Mouse (Mus musculus) spleen, postnatal 10 days (tissue): ENCODE measurements around the gene Defa21.
"Not testable (repeated sequence)": the region's sequence is repeated elsewhere in the genome, so short reads cannot be mapped to it uniquely, and the experiment has no call there.

Experiments used
- DNase-seq, 2 experiments: peaks; one replicate each; pipeline ENCODE4 v3.0.0; 2021 to 2022; ENCODE audit warnings: low spot score in 2 of 2

Gene Defa21

DNA sequence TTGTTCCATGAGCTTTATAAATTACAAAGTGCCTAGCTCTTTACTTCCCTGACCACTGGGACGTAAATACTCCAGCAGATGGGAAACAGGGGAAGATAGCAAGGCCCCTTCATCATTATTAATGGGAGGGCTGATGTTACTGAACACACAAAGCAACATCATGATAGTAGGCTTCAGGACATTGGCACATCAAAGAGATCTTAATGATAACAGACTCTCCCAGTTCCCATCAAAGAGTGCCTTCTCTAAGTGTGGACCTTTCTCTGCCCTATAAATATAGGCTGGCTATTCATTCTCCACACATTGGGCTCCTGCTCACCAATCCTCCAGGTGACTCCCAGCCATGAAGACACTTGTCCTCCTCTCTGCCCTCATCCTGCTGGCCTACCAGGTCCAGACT lies at the start of gene Defa21:
Defa21 (plus strand) TSS at position 301 of the 400 bp plus-strand sequence.
- not testable (repeated sequence) for DNase-seq

DNA sequence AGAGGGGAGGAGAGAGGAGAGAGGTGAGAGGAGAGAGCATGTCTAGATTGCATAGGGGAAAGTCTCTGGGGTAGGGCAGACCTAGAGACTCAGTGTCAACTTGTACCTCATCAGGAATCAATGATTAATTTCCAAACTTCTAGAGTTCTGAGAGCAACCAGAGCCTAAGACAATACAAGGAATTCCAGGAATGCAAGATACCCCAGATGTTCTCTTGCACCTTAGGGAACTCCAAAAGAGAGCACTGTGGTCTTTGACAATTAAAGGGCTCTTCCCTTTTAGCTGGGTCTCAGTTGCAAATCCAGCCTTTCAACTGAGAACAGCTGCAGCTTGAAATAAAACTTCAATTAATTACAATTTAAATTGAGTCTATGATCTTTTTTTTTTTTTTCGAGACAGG lies 45.5 kb upstream of the Defa21 start:
- DNase-seq = no peak

DNA sequence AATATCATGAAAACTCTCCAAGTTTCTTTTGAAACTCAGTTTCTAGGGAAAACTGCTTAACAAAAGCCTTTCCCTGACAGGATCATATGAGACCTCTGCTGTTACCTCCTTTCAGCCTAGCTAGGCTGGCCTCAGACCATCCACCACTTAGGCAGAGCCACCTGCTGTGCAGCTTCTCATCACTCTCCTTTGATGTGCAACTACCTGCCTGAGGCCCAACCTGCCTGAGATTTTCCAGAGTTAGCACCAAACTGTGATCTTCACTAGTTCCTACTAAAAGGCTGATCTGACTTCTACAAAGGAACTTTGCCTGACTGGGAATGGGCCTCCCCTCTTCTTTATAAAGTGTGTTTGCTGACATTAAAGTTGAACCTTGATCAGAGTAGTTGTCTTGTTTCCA lies 31.3 kb upstream of the Defa21 start:
- DNase-seq = not testable (repeated sequence)

DNA sequence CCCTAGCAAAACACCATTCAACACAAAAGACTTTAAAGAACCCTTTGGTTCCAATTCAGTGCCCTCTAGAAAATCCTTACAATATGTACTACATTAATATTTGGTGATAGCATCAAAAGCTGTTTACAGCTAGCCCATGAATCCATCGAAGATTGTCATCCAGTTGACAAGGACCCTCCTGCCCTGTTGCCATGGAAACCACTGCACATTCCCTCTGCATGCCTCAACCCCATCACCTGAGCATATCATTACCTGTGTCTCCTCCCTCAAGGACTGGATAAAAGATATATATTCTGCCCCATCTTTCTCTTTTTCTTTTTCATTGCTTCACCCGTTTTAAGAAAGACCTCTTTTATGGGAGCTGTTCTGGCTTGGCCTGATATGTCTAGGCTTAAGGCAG lies 28.6 kb upstream of the Defa21 start:
- DNase-seq = no peak

DNA sequence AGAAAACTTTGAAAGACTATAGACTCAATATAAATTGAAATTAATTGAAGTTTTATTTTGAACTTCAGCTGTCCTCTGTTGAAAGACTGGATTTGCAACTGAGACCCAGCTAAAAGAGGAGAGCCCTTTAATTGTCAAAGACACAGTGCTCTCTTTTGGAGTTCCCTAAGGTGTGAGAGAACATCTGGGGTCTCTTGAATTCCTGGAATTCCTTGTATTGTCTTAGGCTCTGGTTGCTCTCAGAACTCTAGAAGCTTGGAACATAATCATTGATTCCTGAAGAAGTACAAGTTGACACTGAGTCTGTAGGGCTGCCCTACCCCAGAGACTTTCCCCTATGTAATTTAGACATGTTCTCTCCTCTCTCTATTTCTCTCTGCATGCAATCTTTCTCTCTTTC lies 28.1 kb upstream of the Defa21 start:
- no peak for DNase-seq

DNA sequence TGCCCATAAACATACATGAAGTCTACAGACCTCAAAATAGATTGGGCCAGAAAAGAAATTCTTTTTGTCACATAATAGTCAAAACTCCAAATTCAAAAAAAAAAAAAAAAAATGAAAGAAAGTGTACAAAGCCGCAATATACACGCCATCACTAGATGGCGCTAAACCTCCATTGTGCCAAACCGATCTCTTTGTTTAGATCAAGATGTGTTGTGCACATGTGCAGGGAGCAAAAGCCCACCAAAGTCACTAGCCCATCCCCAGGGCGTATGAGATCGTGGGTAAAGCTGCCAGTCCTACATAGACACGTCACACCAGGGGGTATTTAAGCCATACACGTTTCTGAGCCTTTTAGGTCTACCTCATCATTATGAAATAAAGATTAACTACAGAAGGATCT lies 24.2 kb upstream of the Defa21 start:
- no peak for DNase-seq

DNA sequence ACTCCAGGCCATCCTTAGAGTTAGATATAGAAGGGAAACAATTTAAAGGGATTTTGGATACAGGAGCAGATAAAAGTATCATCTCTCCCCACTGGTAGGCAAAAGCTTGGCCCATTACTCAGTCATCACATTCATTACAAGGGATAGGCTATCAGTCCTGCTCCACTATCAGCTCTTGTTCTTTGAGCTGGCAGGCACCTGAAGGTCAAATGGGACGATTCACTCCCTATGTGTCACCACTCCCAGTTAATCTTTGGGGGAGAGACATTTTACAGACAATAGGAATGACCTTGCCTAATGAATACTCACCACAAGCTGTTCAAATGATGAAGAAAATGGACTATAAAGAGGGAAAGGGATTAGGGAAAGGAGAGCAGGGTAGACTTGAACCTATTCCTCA lies 18.5 kb upstream of the Defa21 start:
- DNase-seq = no peak

DNA sequence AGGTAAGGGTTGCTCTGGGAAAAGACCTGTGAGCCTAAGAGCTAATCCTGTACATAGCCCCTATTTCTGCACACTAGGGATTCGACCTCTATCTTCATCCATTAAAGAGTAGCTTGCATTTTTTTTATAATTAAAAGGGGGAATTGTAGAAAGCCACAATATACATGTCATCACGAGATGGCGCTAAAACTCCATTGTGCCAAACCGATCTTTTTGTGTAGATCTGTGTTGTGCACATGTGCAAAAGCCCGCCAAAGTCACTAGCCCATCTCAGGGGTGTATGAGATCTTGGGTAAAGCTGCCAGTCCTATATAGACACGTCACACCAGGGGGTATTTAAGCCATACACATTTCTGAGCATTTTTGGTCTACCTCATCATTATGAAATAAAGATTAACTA lies 16.8 kb upstream of the Defa21 start:
- DNase-seq = not testable (repeated sequence)

DNA sequence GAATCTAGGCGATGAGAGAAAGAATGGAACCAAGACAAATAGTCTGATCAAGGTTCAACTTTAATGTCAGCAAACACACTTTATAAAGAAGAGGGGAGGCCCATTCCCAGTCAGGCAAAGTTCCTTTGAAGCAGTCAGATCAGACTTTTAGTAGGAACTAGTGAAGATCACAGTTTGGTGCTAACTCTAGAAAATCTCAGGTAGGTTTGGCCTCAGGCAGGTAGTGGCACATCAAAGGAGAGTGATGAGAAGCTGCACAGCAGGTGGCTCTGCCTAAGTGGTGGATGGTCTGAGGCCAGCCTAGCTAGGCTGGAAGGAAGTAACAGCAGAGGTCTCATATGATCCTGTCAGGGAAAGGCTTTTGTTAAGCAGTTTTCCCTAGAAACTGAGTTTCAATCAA lies 14.8 kb upstream of the Defa21 start:
- not testable (repeated sequence) for DNase-seq

DNA sequence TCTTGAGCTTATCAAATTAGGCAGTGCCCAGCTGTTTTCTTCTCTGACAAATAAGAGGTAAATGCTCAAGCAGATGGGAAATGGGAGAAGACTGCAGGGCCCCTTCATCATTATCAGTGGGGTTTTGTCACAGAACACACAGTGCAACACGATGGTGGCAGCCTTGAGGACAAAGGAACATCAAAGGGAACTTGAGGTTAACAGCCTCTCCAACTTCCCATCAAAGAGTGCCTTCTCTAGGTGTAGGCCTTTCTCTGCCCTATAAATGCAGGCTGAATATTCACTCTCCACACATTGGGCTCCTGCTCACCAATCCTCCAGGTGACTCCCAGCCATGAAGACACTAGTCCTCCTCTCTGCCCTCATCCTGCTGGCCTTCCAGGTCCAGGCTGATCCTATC lies 29.4 kb downstream of the Defa21 start, which contains the start of gene Defa23:
Defa23 (plus strand) TSS at position 301 of the 400 bp plus-strand sequence.
- not testable (repeated sequence) for DNase-seq

DNA sequence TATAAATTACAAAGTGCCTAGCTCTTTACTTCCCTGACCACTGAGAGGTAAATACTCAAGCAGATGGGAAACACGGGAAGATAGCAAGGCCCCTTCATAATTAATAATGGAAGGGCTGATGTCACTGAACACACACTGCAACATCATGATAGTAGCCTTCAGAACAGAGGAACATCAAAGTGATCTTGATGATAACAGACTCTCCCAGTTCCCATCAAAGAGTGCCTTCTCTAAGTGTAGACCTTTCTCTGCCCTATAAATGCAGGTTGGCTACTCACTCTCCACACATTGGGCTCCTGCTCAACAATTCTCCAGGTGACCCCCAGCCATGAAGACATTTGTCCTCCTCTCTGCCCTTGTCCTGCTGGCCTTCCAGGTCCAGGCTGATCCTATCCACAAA lies 39.4 kb downstream of the Defa21 start, which contains the start of gene Defa35:
Defa35 (plus strand) TSS at position 301 of the 400 bp plus-strand sequence.
- not testable (repeated sequence) for DNase-seq
